Mouse (Mus musculus): ENCODE measurements around the gene Sbp. TPM values are rescaled to one million over a fixed set of nuclear protein-coding genes. Genes with fewer than 3 reads are reported as not detected.
A peak's percentile ranks its signal among the peaks of the same experiment; 100 is the strongest.
"Not testable (repeated sequence)": the region's sequence is repeated elsewhere in the genome, so short reads cannot be mapped to it uniquely, and the experiment has no call there.

Sbp gene
- not detected in 2 replicates for total RNA-seq (2015; ENCODE audit: low replicate concordance)
- not detected in 2 replicates for total RNA-seq (2017; ENCODE audit: low replicate concordance)

- ATAC-seq (replicated peaks; ENCODE audit: low FRiP score, poor library complexity, severe bottlenecking): no peak
These were observed at the start of gene Sbp for GRCm38 (mm10) chr17:23941372-23941771. Gene Sbp, plus strand, starts transcription at chr17:23941672.

GRCm38 (mm10) chr17:23917158-23917557 lies 24.3 kb upstream of the Sbp start, which contains the start of gene Dcpp3:
Gene Dcpp3, plus strand, starts transcription at chr17:23917458.
- not testable (repeated sequence) for ATAC-seq (replicated peaks; ENCODE audit: low FRiP score, poor library complexity, severe bottlenecking)

- ATAC-seq (replicated peaks; ENCODE audit: low FRiP score, poor library complexity, severe bottlenecking): peak; percentile 86
These were observed 16.9 kb upstream of the Sbp start for GRCm38 (mm10) chr17:23924531-23925007.

GRCm38 (mm10) chr17:23925090-23925493 lies 16.4 kb upstream of the Sbp start:
- ATAC-seq (replicated peaks; ENCODE audit: low FRiP score, poor library complexity, severe bottlenecking): no peak

GRCm38 (mm10) chr17:23931157-23931556 lies 10.3 kb upstream of the Sbp start:
- ATAC-seq (replicated peaks; ENCODE audit: low FRiP score, poor library complexity, severe bottlenecking): no peak

- not testable (repeated sequence) for ATAC-seq (replicated peaks; ENCODE audit: low FRiP score, poor library complexity, severe bottlenecking)
These were observed 6.0 kb downstream of the Sbp start for GRCm38 (mm10) chr17:23947486-23947885.

- ATAC-seq (replicated peaks; ENCODE audit: low FRiP score, poor library complexity, severe bottlenecking): no peak
These were observed 7.6 kb downstream of the Sbp start for GRCm38 (mm10) chr17:23949068-23949467.

- ATAC-seq (replicated peaks; ENCODE audit: low FRiP score, poor library complexity, severe bottlenecking): not testable (repeated sequence)
These were observed 9.4 kb downstream of the Sbp start for GRCm38 (mm10) chr17:23950828-23951227.

- no peak for ATAC-seq (replicated peaks; ENCODE audit: low FRiP score, poor library complexity, severe bottlenecking)
These were observed 13.7 kb downstream of the Sbp start, which contains the start of gene Sbpl for GRCm38 (mm10) chr17:23955174-23955573. Gene Sbpl, minus strand, starts transcription at chr17:23955274.

- ATAC-seq (replicated peaks; ENCODE audit: low FRiP score, poor library complexity, severe bottlenecking): peak; percentile 83
These were observed 18.7 kb downstream of the Sbp start for GRCm38 (mm10) chr17:23960084-23960738.

GRCm38 (mm10) chr17:23961573-23962122 lies 20.2 kb downstream of the Sbp start:
- ATAC-seq (replicated peaks; ENCODE audit: low FRiP score, poor library complexity, severe bottlenecking): no peak

- ATAC-seq (replicated peaks; ENCODE audit: low FRiP score, poor library complexity, severe bottlenecking): no peak
These were observed 24.4 kb downstream of the Sbp start for GRCm38 (mm10) chr17:23965805-23966425.

GRCm38 (mm10) chr17:23966658-23967401 lies 25.4 kb downstream of the Sbp start:
- ATAC-seq (replicated peaks; ENCODE audit: low FRiP score, poor library complexity, severe bottlenecking): no peak

GRCm38 (mm10) chr17:23968780-23969179 lies 27.3 kb downstream of the Sbp start:
- no peak for ATAC-seq (replicated peaks; ENCODE audit: low FRiP score, poor library complexity, severe bottlenecking)

- ATAC-seq (replicated peaks; ENCODE audit: low FRiP score, poor library complexity, severe bottlenecking): peak; percentile 79
These were observed 27.8 kb downstream of the Sbp start for GRCm38 (mm10) chr17:23969231-23969630.

- ATAC-seq (replicated peaks; ENCODE audit: low FRiP score, poor library complexity, severe bottlenecking): no peak
These were observed 29.8 kb downstream of the Sbp start for GRCm38 (mm10) chr17:23971315-23971714.

GRCm38 (mm10) chr17:23976665-23977064 lies 35.2 kb downstream of the Sbp start:
- ATAC-seq (replicated peaks; ENCODE audit: low FRiP score, poor library complexity, severe bottlenecking): no peak

- ATAC-seq (replicated peaks; ENCODE audit: low FRiP score, poor library complexity, severe bottlenecking): no peak
These were observed 38.0 kb downstream of the Sbp start for GRCm38 (mm10) chr17:23979471-23979870.

GRCm38 (mm10) chr17:23980297-23980909 lies 38.9 kb downstream of the Sbp start, which contains the start of gene Prss30:
Gene Prss30, minus strand, starts transcription at chr17:23980566.
- no peak for ATAC-seq (replicated peaks; ENCODE audit: low FRiP score, poor library complexity, severe bottlenecking)

- no peak for ATAC-seq (replicated peaks; ENCODE audit: low FRiP score, poor library complexity, severe bottlenecking)
These were observed 41.4 kb downstream of the Sbp start for GRCm38 (mm10) chr17:23982912-23983311.

All from erythroblast, adult 5-6 weeks (primary cell).